Mouse (Mus musculus) heart, postnatal 0 days (tissue): ENCODE data around the gene Scube2. TPM values are rescaled to one million over a fixed set of nuclear protein-coding genes. Genes with fewer than 3 reads are reported as not detected.
A peak's percentile ranks its signal among the peaks of the same experiment; 100 is the strongest.

Experiments
- ATAC-seq: fragments of 200-750 bp; cut with Nextera tagmentation; 2 replicates; pipeline ENCODE4 v1.8.0; 2017; ENCODE audit warnings: low read depth, moderate number of reproducible peaks, moderate library complexity; ENCODE audit not compliant: insufficient read depth
- DNase-seq: peaks from one replicate; pipeline ENCODE4 v3.0.0-alpha.2; 2016; ENCODE audit warnings: low spot score
- H3K27ac ChIP-seq: fragments of 300-500 bp; sonication (generic); 2 replicates; pipeline ENCODE4 v1.5.1; 2014; ENCODE audit warnings: low read depth, mild to moderate bottlenecking
- H3K27me3 ChIP-seq: fragments of 300-500 bp; sonication (generic); 2 replicates; pipeline ENCODE4 v1.6.1; 2014; ENCODE audit warnings: low read length, mixed read lengths; ENCODE audit not compliant: control insufficient read depth, insufficient read depth
- H3K36me3 ChIP-seq: fragments of 300-500 bp; sonication (generic); replicated peaks from 2 replicates; pipeline ENCODE4 v1.6.1; 2014; ENCODE audit warnings: low read length, mixed read lengths; ENCODE audit not compliant: control insufficient read depth, insufficient read depth
- H3K4me1 ChIP-seq: fragments of 300-500 bp; sonication (generic); 2 replicates; pipeline ENCODE4 v1.6.1; 2014; ENCODE audit warnings: antibody characterized with exemption; ENCODE audit not compliant: control insufficient read depth, insufficient read depth
- H3K4me2 ChIP-seq: fragments of 300-500 bp; sonication (generic); 2 replicates; pipeline ENCODE4 v1.6.1; 2014; ENCODE audit warnings: low read depth, mild to moderate bottlenecking, low read length, moderate library complexity
- H3K4me3 ChIP-seq: fragments of 300-500 bp; sonication (generic); 2 replicates; pipeline ENCODE4 v1.5.1; 2014; ENCODE audit warnings: low read depth, low read length
- H3K9ac ChIP-seq: fragments of 300-500 bp; sonication (generic); replicated peaks from 2 replicates; pipeline ENCODE4 v1.6.1; 2014; ENCODE audit warnings: low read depth, low read length, mixed read lengths
- H3K9me3 ChIP-seq: fragments of 300-500 bp; sonication (generic); replicated peaks from 2 replicates; pipeline ENCODE4 v1.6.1; 2016; ENCODE audit warnings: low read length; ENCODE audit not compliant: control insufficient read depth
- CTCF ChIP-seq: IDR thresholded peaks from 2 replicates; pipeline ENCODE4 v1.5.1; 2016; ENCODE audit warnings: antibody characterized with exemption, control low read depth, low read depth
- EP300 ChIP-seq: IDR thresholded peaks from 2 replicates; pipeline ENCODE4 v1.6.1; 2016; ENCODE audit warnings: antibody characterized with exemption, low read depth
- WGBS: fragments of 180-500 bp; shearing (Covaris S2); extraction: QIAGEN DNeasy Blood & Tissue Kit; methylation state at CpG from one replicate; pipeline ENCODE4 v1.1.7; 2014; 5-methylcytosine and 5-hydroxymethylcytosine counted together
- polyA plus RNA-seq: library from polyadenylated mRNA; unstranded; fragments of >200 nt; fragmentation: Nextera tagmentation; extraction: Ambion mirVana; gene quantifications from 2 replicates; pipeline ENCODE4 v1.2.1, GENCODE M21; 2015
- total RNA-seq: library from RNA; depleted of rRNA; stranded (reverse); fragments of >200 nt; gene quantifications from 2 replicates; pipeline ENCODE4 v1.2.3, GENCODE M21; 2014; ENCODE audit warnings: low replicate concordance; rRNA removed

The Scube2 gene
- total RNA-seq (9.7 and 16.8 TPM in 2 replicates), polyA plus RNA-seq (6.4 and 8.3 TPM in 2 replicates)

GRCm38 (mm10) chr7:109865370-109866229 is at the start of gene Scube2:
Gene Scube2, minus strand, starts transcription at chr7:109865679.
- H3K27me3 ChIP-seq: peaks cover 17% of the 10 kb centered on the region; the same call in 1 of the 2 replicates
- ATAC-seq (peak; percentile 80), DNase-seq (no peak)
- peak within 1 kb of the TSS; percentile 82 for H3K4me2 ChIP-seq
- H3K9ac ChIP-seq: peak within 1 kb of the TSS; percentile 63
- no peaks in the 10 kb centered on the region for H3K36me3 ChIP-seq
- TF ChIP-seq EP300 (no peak), CTCF (no peak)
- H3K4me3 ChIP-seq: peak within 1 kb of the TSS; percentile 56
- under 1% methylated on average over 40 of the region's 69 CpGs for WGBS
- no peaks in the 10 kb centered on the region for H3K9me3 ChIP-seq
- H3K27ac ChIP-seq: no peak within 1 kb of the TSS
- no peaks in the 10 kb centered on the region for H3K4me1 ChIP-seq

GRCm38 (mm10) chr7:109906165-109906564 is 40.7 kb upstream of the Scube2 start:
- Histone ChIP-seq H3K27ac (no peak overlapping the region), H3K27me3 (no peaks in the 10 kb centered on the region), H3K4me2 (no peak overlapping the region), H3K9ac (no peak overlapping the region), H3K4me1 (no peaks in the 10 kb centered on the region), H3K9me3 (no peaks in the 10 kb centered on the region), H3K36me3 (peaks cover 90% of the 10 kb centered on the region), H3K4me3 (no peak overlapping the region)
- DNase-seq: no peak
- no peak for TF ChIP-seq CTCF
- no peak for TF ChIP-seq EP300
- ATAC-seq: no peak
- WGBS: 90% methylated on average over 2 of the region's 2 CpGs

GRCm38 (mm10) chr7:109900921-109901320 is 35.4 kb upstream of the Scube2 start:
- H3K4me3 ChIP-seq: no peak overlapping the region
- 83% methylated on average over 9 of the region's 9 CpGs for WGBS
- no peak overlapping the region for H3K9ac ChIP-seq
- TF ChIP-seq CTCF (no peak), EP300 (no peak)
- H3K4me2 ChIP-seq: no peak overlapping the region
- no peak overlapping the region for H3K27ac ChIP-seq
- no peak for ATAC-seq
- no peaks in the 10 kb centered on the region for H3K4me1 ChIP-seq
- H3K9me3 ChIP-seq: no peaks in the 10 kb centered on the region
- peaks cover 100% of the 10 kb centered on the region for H3K36me3 ChIP-seq
- DNase-seq: no peak
- no peaks in the 10 kb centered on the region for H3K27me3 ChIP-seq

- H3K9me3 ChIP-seq: no peaks in the 10 kb centered on the region
- H3K9ac ChIP-seq: no peak overlapping the region
- no peak overlapping the region for H3K4me2 ChIP-seq
- H3K27ac ChIP-seq: no peak overlapping the region
- peaks cover 100% of the 10 kb centered on the region for H3K36me3 ChIP-seq
- no peaks in the 10 kb centered on the region for H3K4me1 ChIP-seq
- DNase-seq: no peak
- TF ChIP-seq CTCF: no peak
- no peak for TF ChIP-seq EP300
- H3K4me3 ChIP-seq: no peak overlapping the region
- ATAC-seq: no peak
- H3K27me3 ChIP-seq: no peaks in the 10 kb centered on the region
Observed at GRCm38 (mm10) chr7:109898911-109899310, 33.4 kb upstream of the Scube2 start.

- WGBS: 32% methylated on average over 3 of the region's 3 CpGs
- Histone ChIP-seq H3K27me3 (no peaks in the 10 kb centered on the region), H3K9ac (no peak overlapping the region), H3K27ac (no peak overlapping the region), H3K4me3 (no peak overlapping the region), H3K36me3 (peaks cover 68% of the 10 kb centered on the region), H3K9me3 (no peaks in the 10 kb centered on the region), H3K4me2 (no peak overlapping the region), H3K4me1 (no peaks in the 10 kb centered on the region)
- peak; percentile 91 for TF ChIP-seq CTCF
- TF ChIP-seq EP300: no peak
- DNase-seq (peak; percentile 64), ATAC-seq (peak; percentile 71; the same call in 1 of the 2 replicates)
Observed at GRCm38 (mm10) chr7:109892530-109892929, 27.1 kb upstream of the Scube2 start.
